Mouse (Mus musculus): ENCODE data around the gene Spaca4.
A peak's percentile ranks its signal among the peaks of the same experiment; 100 is the strongest.

Gene Spaca4

GRCm38 (mm10) chr7:45730727-45731431 is 5.3 kb upstream of the Spaca4 start:
- no peak for DNase-seq (ENCODE audit: extremely low spot score, low read depth, low spot score)

GRCm38 (mm10) chr7:45727625-45728024 is 2.0 kb upstream of the Spaca4 start:
- DNase-seq (ENCODE audit: extremely low spot score, low read depth, low spot score): no peak

GRCm38 (mm10) chr7:45726419-45726818 is 806 bp upstream of the Spaca4 start:
- DNase-seq (ENCODE audit: extremely low spot score, low read depth, low spot score): no peak

- no peak for DNase-seq (ENCODE audit: extremely low spot score, low read depth, low spot score)
Measured at GRCm38 (mm10) chr7:45725151-45725550, 462 bp downstream of the Spaca4 start.

GRCm38 (mm10) chr7:45723781-45724180 is 1.8 kb downstream of the Spaca4 start:
- DNase-seq (ENCODE audit: extremely low spot score, low read depth, low spot score): no peak

DNA sequence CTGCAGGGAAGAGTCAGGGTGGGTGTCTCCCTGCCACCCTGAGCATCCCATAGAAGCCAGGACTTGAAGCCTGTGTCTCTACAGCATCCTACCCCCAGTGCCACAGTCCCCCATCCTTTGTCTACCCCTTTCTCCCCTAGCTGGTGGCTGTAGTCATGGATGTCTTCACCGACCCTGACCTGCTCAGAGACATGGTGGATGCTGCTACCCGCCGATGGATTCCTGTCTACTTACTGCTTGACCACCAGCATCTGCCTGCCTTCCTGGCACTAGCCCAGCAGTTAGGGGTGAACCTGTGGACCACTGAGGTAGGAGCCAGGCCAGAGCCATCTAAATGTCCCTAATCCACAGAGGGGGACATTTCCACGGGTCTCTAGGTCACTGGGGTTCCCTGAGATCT is 2.3 kb downstream of the Spaca4 start:
- no peak for DNase-seq (ENCODE audit: extremely low spot score, low read depth, low spot score)

DNA sequence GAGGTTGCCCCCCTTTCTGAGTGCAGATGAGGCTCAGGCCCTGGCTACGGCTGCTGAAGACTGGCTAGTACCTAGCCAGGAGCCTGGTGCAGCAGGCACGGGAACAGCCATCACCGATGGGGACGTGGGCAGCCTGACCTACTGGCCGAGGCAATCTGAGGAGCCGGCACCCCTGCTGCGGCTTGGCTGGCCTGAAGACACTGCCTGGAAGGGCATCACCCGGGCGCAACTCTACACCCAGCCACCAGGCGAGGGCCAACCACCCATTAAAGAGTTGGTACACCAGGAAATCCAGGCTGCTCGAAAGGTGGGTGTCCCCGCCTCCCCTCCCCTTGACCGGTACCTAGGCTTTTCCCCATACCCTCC is 3.3 kb downstream of the Spaca4 start:
- no peak for DNase-seq (ENCODE audit: extremely low spot score, low read depth, low spot score)

GRCm38 (mm10) chr7:45721642-45722347 is 3.8 kb downstream of the Spaca4 start:
- DNase-seq (ENCODE audit: extremely low spot score, low read depth, low spot score): no peak

GRCm38 (mm10) chr7:45721234-45721571 is 4.4 kb downstream of the Spaca4 start:
- no peak for DNase-seq (ENCODE audit: extremely low spot score, low read depth, low spot score)

DNA sequence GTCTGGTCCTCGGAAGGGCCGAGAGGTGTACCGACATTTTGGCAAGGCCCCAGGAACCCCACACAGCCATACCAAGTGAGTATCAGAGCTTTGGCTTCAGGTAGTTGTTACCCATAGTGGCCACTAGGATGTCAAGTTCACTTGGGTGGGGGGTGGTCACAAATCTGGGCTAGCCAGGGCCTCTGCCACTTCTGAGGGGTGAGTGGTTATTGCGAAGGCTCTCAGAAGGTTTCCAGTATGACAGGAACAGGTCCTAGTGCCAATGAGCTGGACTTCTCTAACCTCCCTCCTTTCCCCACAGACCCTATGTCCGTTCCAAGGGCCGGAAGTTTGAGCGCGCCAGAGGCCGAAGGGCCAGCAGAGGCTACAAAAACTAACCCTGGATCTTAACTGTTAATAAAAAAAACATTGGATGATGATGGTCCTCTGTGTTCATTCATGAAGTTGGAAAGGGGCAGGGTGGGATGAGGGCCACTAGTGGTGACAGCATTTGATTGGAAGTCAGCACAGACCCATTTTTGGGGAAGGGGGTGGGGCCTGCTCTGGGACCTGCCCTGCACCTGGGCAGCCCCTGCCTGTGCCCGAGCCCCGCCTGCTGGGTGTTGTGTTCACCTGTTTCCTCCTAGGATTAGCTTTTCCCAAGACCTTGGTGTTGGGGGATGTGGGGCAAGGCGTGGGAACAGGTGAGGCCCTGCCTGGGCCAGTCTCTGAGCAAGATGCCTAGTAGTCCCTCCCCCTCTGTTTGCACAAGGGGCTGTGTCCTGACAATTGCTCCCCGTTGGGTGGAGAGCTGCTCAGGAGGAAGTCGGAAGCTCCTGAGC is 5.0 kb downstream of the Spaca4 start, which contains the start of gene Fam83e:
Gene Fam83e (plus strand): TSS at position 800 of the 821 bp plus-strand sequence.
- no peak for DNase-seq (ENCODE audit: extremely low spot score, low read depth, low spot score)

GRCm38 (mm10) chr7:45719738-45720412 is 5.7 kb downstream of the Spaca4 start:
- no peak for DNase-seq (ENCODE audit: extremely low spot score, low read depth, low spot score)

DNA sequence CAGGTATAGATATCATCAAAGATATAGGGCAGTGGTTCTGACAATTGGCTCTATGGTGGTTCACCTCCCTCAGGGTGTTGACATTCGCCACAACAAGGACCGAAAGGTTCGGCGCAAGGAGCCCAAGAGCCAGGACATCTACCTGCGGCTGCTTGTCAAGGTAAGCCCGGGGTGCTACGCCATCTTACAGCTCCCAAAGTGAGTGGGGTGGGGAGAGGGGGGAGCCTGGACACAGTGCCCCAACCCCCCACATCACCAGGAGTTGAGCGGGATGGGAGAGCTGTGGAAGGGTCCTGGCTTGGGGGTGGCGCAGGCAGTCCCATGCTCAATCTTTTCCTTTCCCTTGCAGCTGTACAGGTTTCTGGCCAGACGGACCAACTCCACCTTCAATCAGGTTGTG is 6.4 kb downstream of the Spaca4 start:
- DNase-seq (ENCODE audit: extremely low spot score, low read depth, low spot score): no peak

DNA sequence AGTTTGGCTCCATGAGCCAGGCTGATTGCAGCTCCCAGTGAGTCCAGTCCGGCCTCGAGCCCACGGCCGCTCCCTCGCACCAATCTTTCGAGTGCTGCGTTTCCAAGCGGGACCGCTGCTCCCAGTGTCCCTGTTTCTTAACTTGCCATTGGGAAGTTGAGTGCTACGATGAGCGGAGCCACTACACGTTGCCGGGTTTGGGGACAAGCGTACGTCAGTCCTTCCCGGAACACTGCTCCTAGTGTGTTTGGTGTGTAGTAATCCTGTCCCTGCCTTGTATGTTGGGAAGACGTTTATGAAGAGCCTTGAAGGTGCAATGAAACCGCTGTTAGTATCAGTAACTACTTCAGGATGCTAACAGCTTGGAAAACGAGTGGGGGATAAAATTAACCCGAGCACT is 7.3 kb downstream of the Spaca4 start:
- no peak for DNase-seq (ENCODE audit: extremely low spot score, low read depth, low spot score)

DNA sequence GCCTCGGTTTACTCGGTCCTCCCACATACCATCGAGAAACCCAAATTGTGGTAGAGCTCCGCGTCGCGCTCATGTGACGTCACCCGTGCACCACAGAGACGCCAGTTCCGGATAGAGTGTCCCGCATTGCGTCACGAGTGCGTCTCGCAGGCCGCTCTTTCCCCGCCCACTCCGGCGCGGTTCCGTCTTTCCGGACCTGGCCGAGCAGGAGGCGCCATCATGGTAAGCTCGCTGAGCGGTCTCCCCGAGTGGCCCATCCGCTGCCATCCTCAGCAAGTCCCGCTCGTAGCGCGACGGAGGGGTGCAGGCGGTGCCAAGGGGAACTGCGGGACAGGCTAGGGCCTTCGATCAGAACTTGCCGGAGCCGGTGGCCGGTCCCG is 7.7 kb downstream of the Spaca4 start, which contains the start of gene Sphk2:
Gene Sphk2 (minus strand): TSS at position 85 of the 380 bp plus-strand sequence.
- DNase-seq (ENCODE audit: extremely low spot score, low read depth, low spot score): peak; percentile 99

- no peak for DNase-seq (ENCODE audit: extremely low spot score, low read depth, low spot score)
Measured at GRCm38 (mm10) chr7:45716952-45717917, 8.4 kb downstream of the Spaca4 start.

GRCm38 (mm10) chr7:45716460-45716857 is 9.2 kb downstream of the Spaca4 start:
- no peak for DNase-seq (ENCODE audit: extremely low spot score, low read depth, low spot score)

- DNase-seq (ENCODE audit: extremely low spot score, low read depth, low spot score): no peak
Measured at GRCm38 (mm10) chr7:45715741-45716459, 9.7 kb downstream of the Spaca4 start.

DNA sequence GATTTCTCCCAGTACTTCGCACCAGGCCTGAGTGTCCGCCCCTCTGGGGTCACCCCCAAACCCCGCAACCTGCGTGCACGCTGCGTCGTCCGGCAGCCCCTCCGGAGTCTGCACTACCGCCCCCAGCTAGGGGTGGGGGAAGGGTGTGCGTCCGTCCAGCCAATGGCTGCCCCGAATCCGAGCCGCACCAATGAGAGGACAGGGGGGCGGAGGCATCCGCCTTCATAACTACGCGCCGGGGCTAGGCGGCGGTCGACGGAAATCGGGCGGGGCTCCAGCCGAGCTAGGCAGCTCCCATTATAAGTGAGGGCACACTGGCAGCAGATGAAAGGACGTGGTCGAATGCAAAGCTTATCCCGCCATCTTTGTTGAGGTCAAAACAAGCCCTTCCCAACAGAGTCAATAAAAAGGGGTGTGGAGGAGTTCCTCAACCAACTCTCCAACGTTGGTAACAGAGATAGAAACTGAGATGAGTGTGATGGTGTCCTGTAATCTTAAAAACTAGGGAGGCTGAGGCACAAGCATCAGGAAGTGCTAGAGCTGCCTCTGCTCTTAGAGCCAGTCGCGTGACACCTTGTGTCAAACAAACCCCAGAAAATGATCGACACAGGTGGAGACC is 10.4 kb downstream of the Spaca4 start, which contains the start of gene Rpl18:
Gene Rpl18 (plus strand): TSS at position 368 of the 619 bp plus-strand sequence.
- DNase-seq (ENCODE audit: extremely low spot score, low read depth, low spot score): no peak

- no peak for DNase-seq (ENCODE audit: extremely low spot score, low read depth, low spot score)
Measured at GRCm38 (mm10) chr7:45714630-45715089, 11.0 kb downstream of the Spaca4 start.

Measured in hindlimb bud, embryonic 11.5 days (tissue).